Mouse (Mus musculus) liver, adult 2 months (tissue): ENCODE measurements around the gene Noct. TPM values are rescaled to one million over a fixed set of nuclear protein-coding genes. Genes with fewer than 3 reads are reported as not detected.

ENCODE experiments used
- DNase-seq: peaks from one replicate; pipeline ENCODE4 v3.0.0-alpha.2; 2011; ENCODE audit warnings: low read depth, low spot score; ENCODE audit errors: extremely low read depth
- H3K27ac ChIP-seq: fragments of 200-500 bp; replicated peaks from 2 replicates; pipeline ENCODE4 v1.5.1; 2012; ENCODE audit warnings: low read depth, mild to moderate bottlenecking, control low read depth, inconsistent platforms, low read length; ENCODE audit not compliant: insufficient read depth
- H3K27me3 ChIP-seq: fragments of 200-500 bp; 2 replicates; pipeline ENCODE4 v1.6.1; 2012; ENCODE audit warnings: mild to moderate bottlenecking, moderate library complexity, low read length, inconsistent platforms; ENCODE audit not compliant: control insufficient read depth, insufficient read depth
- H3K36me3 ChIP-seq: fragments of 200-500 bp; 2 replicates; pipeline ENCODE4 v1.6.1; 2012; ENCODE audit warnings: low read length, inconsistent platforms; ENCODE audit not compliant: control insufficient read depth, insufficient read depth
- H3K4me1 ChIP-seq: fragments of 200-500 bp; 2 replicates; pipeline ENCODE4 v1.6.1; 2011; ENCODE audit warnings: low read length; ENCODE audit not compliant: control insufficient read depth, insufficient read depth
- H3K4me3 ChIP-seq: fragments of 200-500 bp; 2 replicates; pipeline ENCODE4 v1.5.1; 2011; ENCODE audit warnings: low read depth, mild to moderate bottlenecking, control low read depth, low read length, moderate library complexity; ENCODE audit not compliant: insufficient read depth
- H3K79me2 ChIP-seq: fragments of 200-500 bp; 2 replicates; pipeline ENCODE4 v1.6.1; 2012; ENCODE audit warnings: inconsistent platforms, mild to moderate bottlenecking, low read length, moderate library complexity; ENCODE audit not compliant: control insufficient read depth, insufficient read depth
- H3K9ac ChIP-seq: fragments of 200-500 bp; 2 replicates; pipeline ENCODE4 v1.6.1; 2012; ENCODE audit warnings: low read depth, mild to moderate bottlenecking, control low read depth, inconsistent platforms, low read length
- CTCF ChIP-seq: fragments of 200-500 bp; IDR thresholded peaks from 2 replicates; pipeline ENCODE4 v1.5.1; 2011; ENCODE audit warnings: low read depth, low read length, control low read depth
- POLR2A ChIP-seq: fragments of 200-500 bp; IDR thresholded peaks from 2 replicates; pipeline ENCODE4 v1.6.1; 2011; ENCODE audit warnings: low read length, control low read depth; ENCODE audit not compliant: insufficient read depth; ENCODE audit errors: extremely low read depth
- WGBS: fragments of 180-500 bp; shearing (Covaris S2); methylation state at CpG from one replicate; pipeline ENCODE4 v1.1.7; 2018; 5-methylcytosine and 5-hydroxymethylcytosine counted together
- polyA plus RNA-seq: library from polyadenylated mRNA; depleted of rRNA; stranded (reverse); fragments of >200 nt; gene quantifications from 2 replicates; pipeline ENCODE4 v1.2.3, GENCODE M21; 2012
- total RNA-seq: library from RNA; depleted of rRNA; stranded (reverse); fragments of >200 nt; gene quantifications from 2 replicates; pipeline ENCODE4 v1.2.3, GENCODE M21; 2014

Gene Noct
- total and polyA plus RNA-seq, 2 experiments: 9.8 to 12.0 TPM

GRCm38 (mm10) chr3:51248600-51248999 lies 24.4 kb downstream of the Noct start:
- H3K4me3 ChIP-seq: no peak overlapping the region
- WGBS: 94% methylated on average over 6 of the region's 6 CpGs
- TF ChIP-seq POLR2A (no peak), CTCF (no peak)
- no peaks in the 10 kb centered on the region for H3K27me3 ChIP-seq
- no peak for DNase-seq
- peaks cover 31% of the 10 kb centered on the region for H3K36me3 ChIP-seq
- no peaks in the 10 kb centered on the region; the same call in 1 of the 2 replicates for H3K4me1 ChIP-seq
- H3K27ac ChIP-seq: no peak overlapping the region
- no peak overlapping the region for H3K9ac ChIP-seq
- H3K79me2 ChIP-seq: peaks cover 3% of the 10 kb centered on the region; the same call in 1 of the 2 replicates

- Histone ChIP-seq H3K36me3 (peaks cover 31% of the 10 kb centered on the region), H3K27ac (no peak overlapping the region), H3K4me1 (peaks cover 2% of the 10 kb centered on the region), H3K27me3 (no peaks in the 10 kb centered on the region), H3K79me2 (peaks cover 3% of the 10 kb centered on the region; the same call in 1 of the 2 replicates), H3K9ac (no peak overlapping the region), H3K4me3 (no peak overlapping the region)
- no peak for DNase-seq
- 85% methylated on average over 11 of the region's 11 CpGs for WGBS
- TF ChIP-seq CTCF: no peak
- no peak for TF ChIP-seq POLR2A
These were observed 25.2 kb downstream of the Noct start for GRCm38 (mm10) chr3:51249460-51249859.

- H3K36me3 ChIP-seq: peaks cover 32% of the 10 kb centered on the region
These were observed 25.6 kb downstream of the Noct start for GRCm38 (mm10) chr3:51249866-51250265.

GRCm38 (mm10) chr3:51251057-51251456 lies 26.8 kb downstream of the Noct start:
- no peak for DNase-seq
- TF ChIP-seq CTCF (no peak), POLR2A (no peak)
- no peaks in the 10 kb centered on the region for H3K27me3 ChIP-seq
- H3K4me3 ChIP-seq: no peak overlapping the region
- no peak overlapping the region for H3K9ac ChIP-seq
- 88% methylated on average over 5 of the region's 5 CpGs for WGBS
- H3K27ac ChIP-seq: no peak overlapping the region
- no peaks in the 10 kb centered on the region; the same call in 1 of the 2 replicates for H3K79me2 ChIP-seq
- peaks cover 33% of the 10 kb centered on the region for H3K36me3 ChIP-seq
- H3K4me1 ChIP-seq: peaks cover 2% of the 10 kb centered on the region

More at GRCm38 (mm10) chr3:51249866-51250265, 25.6 kb downstream of the Noct start:
- DNase-seq: no peak
- H3K4me1 ChIP-seq: peaks cover 2% of the 10 kb centered on the region
- peaks cover 3% of the 10 kb centered on the region; the same call in 1 of the 2 replicates for H3K79me2 ChIP-seq
- no peak overlapping the region for H3K4me3 ChIP-seq
- H3K27ac ChIP-seq: no peak overlapping the region
- WGBS: 90% methylated on average over 13 of the region's 13 CpGs
- no peak overlapping the region for H3K9ac ChIP-seq
- TF ChIP-seq POLR2A (no peak), CTCF (no peak)
- no peaks in the 10 kb centered on the region for H3K27me3 ChIP-seq

GRCm38 (mm10) chr3:51252223-51252622 lies 28.0 kb downstream of the Noct start:
- H3K9ac ChIP-seq: no peak overlapping the region
- H3K79me2 ChIP-seq: no peaks in the 10 kb centered on the region
- WGBS: 100% methylated on average over 1 of the region's 1 CpGs
- peaks cover 2% of the 10 kb centered on the region for H3K4me1 ChIP-seq
- H3K4me3 ChIP-seq: no peak overlapping the region
- TF ChIP-seq POLR2A (no peak), CTCF (no peak)
- no peaks in the 10 kb centered on the region for H3K27me3 ChIP-seq
- H3K36me3 ChIP-seq: peaks cover 38% of the 10 kb centered on the region
- H3K27ac ChIP-seq: no peak overlapping the region
- DNase-seq: no peak

GRCm38 (mm10) chr3:51252689-51253402 lies 28.6 kb downstream of the Noct start:
- no peak for TF ChIP-seq CTCF
- no peak for TF ChIP-seq POLR2A
- H3K9ac ChIP-seq: no peak overlapping the region
- peaks cover 2% of the 10 kb centered on the region for H3K4me1 ChIP-seq
- H3K4me3 ChIP-seq: no peak overlapping the region
- H3K27ac ChIP-seq: 0 out of 2 replicates have a peak overlapping the region, but pooled peaks have one; percentile 3
- peaks cover 42% of the 10 kb centered on the region for H3K36me3 ChIP-seq
- no peaks in the 10 kb centered on the region for H3K27me3 ChIP-seq
- peak; percentile 39 for DNase-seq
- 79% methylated on average over 12 of the region's 12 CpGs for WGBS
- no peaks in the 10 kb centered on the region for H3K79me2 ChIP-seq
